Mouse (Mus musculus) left cerebral cortex, postnatal 36 days (tissue): ENCODE results near the gene Ticrr. TPM values are rescaled to one million over a fixed set of nuclear protein-coding genes. Genes with fewer than 3 reads are reported as not detected.
A peak's percentile ranks its signal among the peaks of the same experiment; 100 is the strongest.

ENCODE experiments used
- DNase-seq, 2 experiments: peaks; one replicate each; pipeline ENCODE4 v3.0.0; 2021 to 2022; ENCODE audit warnings: low spot score in 2 of 2, mixed read lengths in 1 of 2
- intact Hi-C: fragments of 180-260 bp; cut with DNase I; formaldehyde crosslinking; loops from one replicate; pipeline ENCODE4 v1.15.1; 2025
- total RNA-seq, 2 experiments: library from RNA; stranded (reverse); gene quantifications; 2 replicates each; pipeline ENCODE4 v1.2.3; 2021

Gene Ticrr
- total RNA-seq, 2 experiments from 2014 or later, result 0.17 to 0.20 TPM

- DNase-seq, result no peak
- intact Hi-C loops, result no loop called here
Observed at GRCm38 (mm10) chr7:79740279-79740678, 80.3 kb downstream of the Ticrr start.

- DNase-seq, result no peak
- intact Hi-C loops, result no loop called here
Observed at GRCm38 (mm10) chr7:79742277-79742658, 82.3 kb downstream of the Ticrr start.

GRCm38 (mm10) chr7:79742659-79743536, 82.9 kb downstream of the Ticrr start, which contains the start of the genes Pex11a and Wdr93:
Gene Pex11a (minus strand): TSS chr7:79743131.
Gene Wdr93 (plus strand): TSS chr7:79743163.
- intact Hi-C loops, result no loop called here
- DNase-seq, result peak; percentile 65 to 71

GRCm38 (mm10) chr7:79744051-79744450, 84.1 kb downstream of the Ticrr start:
- intact Hi-C loops, result no loop called here
- peak in 1 of 2 experiments; percentile 17 for DNase-seq

- DNase-seq, result no peak
- intact Hi-C loops, result no loop called here
Observed at GRCm38 (mm10) chr7:79744585-79744984, 84.6 kb downstream of the Ticrr start.

- no peak for DNase-seq
- intact Hi-C loops, result no loop called here
Observed at GRCm38 (mm10) chr7:79747659-79748058, 87.7 kb downstream of the Ticrr start.

Other genes starting within 250 kb of the Ticrr start
- 10 to 100 TPM; 77.8 to 97.5 TPM for gene Polg, start 193.8 kb upstream of the Ticrr start, total RNA-seq
- gene Rhcg, start 42.5 kb upstream of the Ticrr start, total RNA-seq, result 1 to 10 TPM in 1 of 2 experiments, under 1 TPM in 1; 0.82 to 1.4 TPM
- 1 to 10 TPM; 1.4 to 1.7 TPM for gene Kif7, start 55.5 kb downstream of the Ticrr start, total RNA-seq
- not detected for gene Plin1, start 72.7 kb downstream of the Ticrr start, total RNA-seq
- gene Pex11a, start 82.9 kb downstream of the Ticrr start, total RNA-seq, result 1 to 10 TPM; 8.4 to 9.7 TPM
- under 1 TPM in 1 of 2 experiments, not detected in 1; 0.23 TPM for gene Wdr93, start 83.0 kb downstream of the Ticrr start, total RNA-seq
- gene Mesp1, start 133.6 kb downstream of the Ticrr start, total RNA-seq, result not detected
- 1 to 10 TPM; 1.5 to 1.7 TPM for gene Mesp2, start 150.5 kb downstream of the Ticrr start, total RNA-seq
- gene Anpep, start 200.9 kb downstream of the Ticrr start, total RNA-seq, result 1 to 10 TPM; 4.9 to 6.0 TPM